Mouse (Mus musculus): Measurements from ENCODE around the gene Ccl24. TPM values are rescaled to one million over a fixed set of nuclear protein-coding genes. Genes with fewer than 3 reads are reported as not detected.

The Ccl24 gene
- total RNA-seq, 2 experiments from 2014 or later, result 1.1 TPM; not detected in 1

- ATAC-seq (replicated peaks; ENCODE audit: poor library complexity), result no peak
Measured at GRCm38 (mm10) chr5:135547990-135548389, 24.9 kb downstream of the Ccl24 start.

GRCm38 (mm10) chr5:135544865-135545797 is 27.7 kb downstream of the Ccl24 start, which contains the start of gene Hip1:
Gene Hip1 (minus strand): TSS chr5:135545120.
- ATAC-seq (replicated peaks; ENCODE audit: poor library complexity), result peak; percentile 97

- ATAC-seq (replicated peaks; ENCODE audit: poor library complexity), result no peak
Measured at GRCm38 (mm10) chr5:135544032-135544558, 28.8 kb downstream of the Ccl24 start.

- peak; percentile 59 for ATAC-seq (replicated peaks; ENCODE audit: poor library complexity)
Measured at GRCm38 (mm10) chr5:135537794-135538214, 35.0 kb downstream of the Ccl24 start.

GRCm38 (mm10) chr5:135537326-135537725 is 35.5 kb downstream of the Ccl24 start:
- ATAC-seq (replicated peaks; ENCODE audit: poor library complexity), result peak; percentile 98

- no peak for ATAC-seq (replicated peaks; ENCODE audit: poor library complexity)
Measured at GRCm38 (mm10) chr5:135535867-135536266, 37.0 kb downstream of the Ccl24 start.

GRCm38 (mm10) chr5:135533431-135533830 is 39.4 kb downstream of the Ccl24 start:
- ATAC-seq (replicated peaks; ENCODE audit: poor library complexity), result no peak

GRCm38 (mm10) chr5:135531306-135531845 is 41.5 kb downstream of the Ccl24 start:
- no peak for ATAC-seq (replicated peaks; ENCODE audit: poor library complexity)

GRCm38 (mm10) chr5:135529964-135530363 is 42.9 kb downstream of the Ccl24 start:
- no peak for ATAC-seq (replicated peaks; ENCODE audit: poor library complexity)

GRCm38 (mm10) chr5:135529310-135529709 is 43.5 kb downstream of the Ccl24 start:
- no peak for ATAC-seq (replicated peaks; ENCODE audit: poor library complexity)

GRCm38 (mm10) chr5:135527986-135528385 is 44.9 kb downstream of the Ccl24 start:
- no peak for ATAC-seq (replicated peaks; ENCODE audit: poor library complexity)

GRCm38 (mm10) chr5:135524660-135525560 is 47.9 kb downstream of the Ccl24 start:
- no peak for ATAC-seq (replicated peaks; ENCODE audit: poor library complexity)

- no peak for ATAC-seq (replicated peaks; ENCODE audit: poor library complexity)
Measured at GRCm38 (mm10) chr5:135524087-135524486, 48.8 kb downstream of the Ccl24 start.

GRCm38 (mm10) chr5:135522111-135522722 is 50.6 kb downstream of the Ccl24 start:
- no peak for ATAC-seq (replicated peaks; ENCODE audit: poor library complexity)

Other genes starting within 250 kb of the Ccl24 start
- gene Fkbp6, start 223.0 kb downstream of the Ccl24 start, total RNA-seq (2015), result not detected in 2 replicates
- 0.25 TPM in 1 of 2 replicates, not detected in the other for gene Fkbp6, start 223.0 kb downstream of the Ccl24 start, total RNA-seq (2017)
- not detected in 2 replicates for gene Trim50, start 219.8 kb downstream of the Ccl24 start, total RNA-seq (2015)
- not detected in 2 replicates for gene Trim50, start 219.8 kb downstream of the Ccl24 start, total RNA-seq (2017)
- 15.8 and 18.2 TPM in 2 replicates for gene Nsun5, start 203.1 kb downstream of the Ccl24 start, total RNA-seq (2015)
- gene Nsun5, start 203.1 kb downstream of the Ccl24 start, total RNA-seq (2017), result 22.0 and 24.3 TPM in 2 replicates
- gene Pom121, start 178.5 kb downstream of the Ccl24 start, total RNA-seq (2015), result 59.8 and 60.9 TPM in 2 replicates
- gene Pom121, start 178.5 kb downstream of the Ccl24 start, total RNA-seq (2017), result 7.0 and 7.9 TPM in 2 replicates
- 6.9 and 8.6 TPM in 2 replicates for gene Hip1, start 27.9 kb downstream of the Ccl24 start, total RNA-seq (2015)
- gene Hip1, start 27.9 kb downstream of the Ccl24 start, total RNA-seq (2017), result 9.4 and 10.6 TPM in 2 replicates
- gene Ccl26, start 9.5 kb downstream of the Ccl24 start, total RNA-seq (2015), result not detected in 2 replicates
- not detected in 2 replicates for gene Ccl26, start 9.5 kb downstream of the Ccl24 start, total RNA-seq (2017)
- 14.2 and 17.1 TPM in 2 replicates for gene Rhbdd2, start 59.6 kb upstream of the Ccl24 start, total RNA-seq (2015)
- 3.0 and 4.6 TPM in 2 replicates for gene Rhbdd2, start 59.6 kb upstream of the Ccl24 start, total RNA-seq (2017)
- 12.7 and 21.3 TPM in 2 replicates for gene Por, start 97.0 kb upstream of the Ccl24 start, total RNA-seq (2015)
- gene Por, start 97.0 kb upstream of the Ccl24 start, total RNA-seq (2017), result 25.2 and 36.5 TPM in 2 replicates
- 8.5 and 11.6 TPM in 2 replicates for gene Tmem120a, start 171.4 kb upstream of the Ccl24 start, total RNA-seq (2015)
- gene Tmem120a, start 171.4 kb upstream of the Ccl24 start, total RNA-seq (2017), result 8.2 and 19.1 TPM in 2 replicates
- not detected in 2 replicates for gene Styxl1, start 205.3 kb upstream of the Ccl24 start, total RNA-seq (2015)
- not detected in 2 replicates for gene Styxl1, start 205.3 kb upstream of the Ccl24 start, total RNA-seq (2017)
- gene Mdh2, start 205.4 kb upstream of the Ccl24 start, total RNA-seq (2015), result 415 and 419 TPM in 2 replicates
- 185 and 192 TPM in 2 replicates for gene Mdh2, start 205.4 kb upstream of the Ccl24 start, total RNA-seq (2017)
- not detected in 2 replicates for gene Srrm3, start 233.8 kb upstream of the Ccl24 start, total RNA-seq (2015)
- not detected in 2 replicates for gene Srrm3, start 233.8 kb upstream of the Ccl24 start, total RNA-seq (2017)

Data from megakaryocyte progenitor cell, adult 5-6 weeks (primary cell).